Mouse (Mus musculus) cerebral cortex, adult 2 months (tissue): ENCODE results near the gene Ifnb1.

Source experiments
- WGBS: fragments of 180-500 bp; shearing (Covaris S2); methylation state at CpG from one replicate; pipeline ENCODE4 v1.1.7; 2018; 5-methylcytosine and 5-hydroxymethylcytosine counted together

Ifnb1 gene

DNA sequence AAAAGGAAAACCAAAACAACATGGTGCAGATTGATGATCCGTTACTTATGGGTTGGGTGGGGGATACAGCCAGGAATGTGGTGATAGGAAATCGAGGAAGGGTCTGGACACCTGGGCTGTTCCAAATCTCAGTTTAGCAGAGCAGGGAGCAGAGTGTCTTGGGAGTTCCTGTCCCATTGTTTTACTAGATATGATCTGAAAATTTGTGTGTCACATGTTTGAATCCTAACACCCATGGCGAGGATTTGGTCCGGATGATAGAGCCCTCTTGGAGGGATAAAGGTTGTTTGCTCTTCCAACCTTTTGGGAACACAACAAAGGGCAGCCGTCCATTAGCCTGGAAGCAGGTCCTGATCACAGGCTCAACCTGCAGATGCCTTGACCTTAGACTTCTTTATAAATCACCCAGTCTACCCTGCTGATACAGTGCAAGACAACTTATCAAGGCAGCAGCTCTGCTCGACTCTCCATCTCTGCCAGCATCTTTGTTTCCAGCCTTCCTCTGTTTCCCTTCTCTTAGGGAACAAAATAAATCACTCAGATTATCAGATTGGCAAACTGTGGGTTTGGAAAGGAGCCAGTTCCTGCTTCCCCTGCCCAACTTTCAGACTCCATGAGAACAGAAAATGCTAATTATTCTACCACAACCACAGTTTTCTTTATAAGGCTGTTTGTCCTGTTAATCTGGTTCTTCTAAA, 26.1 kb downstream of the Ifnb1 start:
- 70% methylated on average over 6 of the region's 6 CpGs for WGBS

DNA sequence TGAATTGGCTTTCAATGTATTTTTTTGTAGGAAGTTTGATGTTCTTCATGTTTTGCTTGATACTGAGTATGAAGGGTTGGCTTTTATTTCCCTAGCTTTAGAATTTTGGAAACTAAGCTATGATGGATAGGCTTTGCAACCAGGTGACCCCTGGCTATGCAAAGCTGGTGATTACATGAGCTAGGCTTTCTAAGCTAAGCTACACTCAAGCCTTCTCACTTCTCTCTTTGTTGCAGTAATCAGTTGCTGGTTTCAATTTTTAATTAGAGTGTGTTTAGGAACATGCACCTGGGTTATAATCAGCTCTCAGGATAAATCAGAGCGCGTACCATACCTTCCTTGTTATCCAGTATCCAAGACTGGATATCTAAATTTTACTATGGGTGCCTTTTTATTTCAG, 33.0 kb downstream of the Ifnb1 start:
- WGBS = 98% methylated on average over 2 of the region's 2 CpGs

DNA sequence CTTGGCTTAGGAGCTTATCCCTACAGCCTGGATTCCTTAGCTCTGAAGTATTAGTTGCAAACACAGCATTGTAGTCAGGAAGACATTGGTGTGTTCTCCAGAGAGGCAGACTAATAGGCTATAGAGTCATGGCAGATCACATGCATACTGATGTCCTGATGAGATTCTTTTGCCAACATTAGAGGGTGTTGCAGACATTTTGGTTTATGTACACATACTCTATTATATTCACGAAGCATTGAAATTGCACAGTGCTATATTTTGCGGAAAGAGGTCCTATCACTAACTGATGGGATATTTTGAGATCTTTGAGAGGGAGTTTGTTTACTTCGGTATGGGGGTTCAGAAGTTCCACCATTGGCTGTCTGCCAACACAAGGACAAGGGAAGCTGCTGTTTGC, 34.5 kb downstream of the Ifnb1 start:
- 59% methylated on average over 3 of the region's 3 CpGs for WGBS

- WGBS = 79% methylated on average over 6 of the region's 6 CpGs
These were observed 42.4 kb downstream of the Ifnb1 start for GRCm38 (mm10) chr4:88480130-88480529.

DNA sequence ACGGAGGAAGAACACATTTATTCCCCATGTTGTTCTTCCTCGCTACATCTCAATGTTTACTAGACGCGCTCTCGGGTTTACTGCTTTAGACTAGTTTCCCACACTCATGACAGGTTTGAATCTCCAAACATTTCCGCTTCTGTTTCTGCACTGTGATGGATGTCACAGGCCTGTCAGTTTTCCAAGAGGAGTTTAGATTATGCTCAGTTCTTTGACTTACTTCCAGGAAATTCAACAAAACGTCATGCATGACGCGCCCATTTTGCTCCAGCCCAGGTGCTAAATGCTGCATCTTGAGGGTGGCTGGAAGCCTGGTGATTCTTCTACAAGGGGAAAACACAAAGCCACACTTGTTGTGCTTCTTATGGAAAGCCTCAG, 43.8 kb downstream of the Ifnb1 start:
- WGBS = 74% methylated on average over 9 of the region's 9 CpGs

DNA sequence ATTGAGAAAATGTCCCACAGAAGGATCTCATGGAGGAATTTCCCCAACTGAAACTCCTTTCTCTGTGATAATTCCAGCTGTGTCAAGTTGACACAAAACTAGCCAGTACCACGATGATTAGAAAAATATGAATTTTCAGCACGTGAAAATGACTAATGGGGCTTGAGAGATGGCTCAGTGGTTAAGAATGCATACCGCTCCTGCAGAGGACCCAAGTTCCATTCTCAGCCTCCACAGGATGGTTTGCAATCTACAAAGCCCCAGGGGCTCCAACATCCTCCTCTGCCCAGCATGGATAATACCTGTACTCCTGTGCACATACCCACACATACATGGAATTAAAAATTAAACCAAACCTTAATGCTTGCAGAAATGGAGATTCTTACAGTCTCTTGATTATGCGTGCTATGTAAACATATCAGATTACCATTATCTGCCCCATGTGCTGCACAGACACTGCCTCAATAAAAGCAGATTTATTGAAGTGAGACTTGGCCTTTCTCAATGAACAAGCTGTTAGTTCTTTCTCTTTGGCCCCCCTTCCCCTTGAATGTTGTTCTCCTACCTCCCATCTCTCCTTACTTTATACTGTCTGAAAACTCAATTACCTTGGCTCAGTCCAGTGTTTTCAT, 44.3 kb downstream of the Ifnb1 start:
- WGBS = 90% methylated on average over 4 of the region's 4 CpGs

DNA sequence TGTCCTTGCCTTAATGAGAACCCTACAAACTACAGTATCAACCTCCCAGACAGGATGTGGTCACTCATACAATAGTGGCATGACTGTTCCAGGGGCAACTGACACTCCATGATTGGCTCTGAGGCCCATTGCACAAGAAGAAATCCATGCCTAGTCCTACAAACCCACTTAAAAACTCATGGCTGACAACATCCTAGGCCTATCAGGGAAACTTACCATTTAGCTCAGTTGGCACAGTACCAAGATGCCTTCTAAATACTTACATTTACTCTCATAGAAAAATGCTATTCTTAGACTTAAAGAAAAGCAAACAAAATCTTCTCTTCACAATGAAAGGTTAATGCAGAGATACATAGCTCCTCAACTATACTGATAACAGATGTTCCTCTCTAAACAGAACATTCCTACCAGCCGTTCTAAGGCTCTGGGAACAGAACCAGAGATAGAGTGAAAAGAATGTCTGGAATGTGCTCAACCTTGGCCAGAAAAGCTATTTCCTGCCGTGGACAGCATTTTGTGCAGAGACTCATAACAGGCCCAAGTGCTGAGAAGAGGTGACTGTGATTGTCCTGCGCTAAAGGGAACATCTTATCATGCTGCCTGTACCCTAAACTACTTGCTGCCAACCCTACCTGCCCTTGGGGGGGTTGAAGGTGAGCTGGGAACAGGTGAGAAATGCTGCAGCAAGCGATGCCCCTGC, 45.9 kb downstream of the Ifnb1 start:
- WGBS = 55% methylated on average over 4 of the region's 4 CpGs

DNA sequence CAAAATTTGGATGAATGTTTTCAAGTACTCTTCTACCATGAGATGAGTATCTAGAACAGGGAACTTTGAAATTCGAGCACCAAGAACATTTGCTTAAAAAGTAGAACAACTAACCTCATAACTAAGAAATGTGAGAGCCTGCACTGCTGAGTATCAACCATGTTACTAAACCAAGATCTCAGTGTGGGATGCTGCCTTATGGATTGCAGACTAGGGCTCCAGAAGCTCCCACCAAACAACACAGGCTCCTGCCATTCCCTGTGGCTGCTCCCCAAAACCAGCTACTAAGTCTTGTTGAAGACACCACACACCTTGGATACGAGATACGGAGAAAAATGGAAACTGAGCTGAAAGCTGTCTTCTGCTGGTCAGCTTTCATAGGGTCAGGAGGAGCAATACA, 46.5 kb downstream of the Ifnb1 start:
- WGBS = 81% methylated on average over 3 of the region's 3 CpGs
